Mouse (Mus musculus) erythroblast, embryonic 14.5 days (primary cell): ENCODE results near the gene Kcnmb1. TPM values are rescaled to one million over a fixed set of nuclear protein-coding genes. Genes with fewer than 3 reads are reported as not detected.

Source experiments
- H3K27me3 ChIP-seq: 2 replicates; pipeline ENCODE4 v1.6.1; 2012; ENCODE audit warnings: inconsistent platforms; ENCODE audit not compliant: control insufficient read depth
- H3K36me3 ChIP-seq: 2 replicates; pipeline ENCODE4 v1.6.1; 2012; ENCODE audit warnings: mild to moderate bottlenecking, inconsistent platforms; ENCODE audit not compliant: control insufficient read depth
- H3K4me1 ChIP-seq: 2 replicates; pipeline ENCODE4 v1.6.1; 2012; ENCODE audit warnings: inconsistent platforms; ENCODE audit not compliant: control insufficient read depth
- H3K4me3 ChIP-seq: replicated peaks from 2 replicates; pipeline ENCODE3; 2012; ENCODE audit warnings: moderate library complexity, mild to moderate bottlenecking, inconsistent platforms
- H3K9me3 ChIP-seq: 2 replicates; pipeline ENCODE4 v1.6.1; 2012; ENCODE audit warnings: low read length, inconsistent platforms, mixed read lengths; ENCODE audit not compliant: control insufficient read depth
- GATA1 ChIP-seq: IDR thresholded peaks from 2 replicates; pipeline ENCODE4 v1.6.1; 2012; ENCODE audit warnings: low read length, inconsistent platforms, mixed read lengths
- TAL1 ChIP-seq: IDR thresholded peaks from 3 replicates; pipeline ENCODE4 v1.6.1; 2012; ENCODE audit warnings: low read length, inconsistent platforms, mixed read lengths
- polyA plus RNA-seq: library from polyadenylated mRNA; stranded (reverse); fragments of >175 nt; gene quantifications from 2 replicates; pipeline ENCODE4 v1.2.3, GENCODE M21; 2012

Gene Kcnmb1
- polyA plus RNA-seq, 1 experiment, result not detected

DNA sequence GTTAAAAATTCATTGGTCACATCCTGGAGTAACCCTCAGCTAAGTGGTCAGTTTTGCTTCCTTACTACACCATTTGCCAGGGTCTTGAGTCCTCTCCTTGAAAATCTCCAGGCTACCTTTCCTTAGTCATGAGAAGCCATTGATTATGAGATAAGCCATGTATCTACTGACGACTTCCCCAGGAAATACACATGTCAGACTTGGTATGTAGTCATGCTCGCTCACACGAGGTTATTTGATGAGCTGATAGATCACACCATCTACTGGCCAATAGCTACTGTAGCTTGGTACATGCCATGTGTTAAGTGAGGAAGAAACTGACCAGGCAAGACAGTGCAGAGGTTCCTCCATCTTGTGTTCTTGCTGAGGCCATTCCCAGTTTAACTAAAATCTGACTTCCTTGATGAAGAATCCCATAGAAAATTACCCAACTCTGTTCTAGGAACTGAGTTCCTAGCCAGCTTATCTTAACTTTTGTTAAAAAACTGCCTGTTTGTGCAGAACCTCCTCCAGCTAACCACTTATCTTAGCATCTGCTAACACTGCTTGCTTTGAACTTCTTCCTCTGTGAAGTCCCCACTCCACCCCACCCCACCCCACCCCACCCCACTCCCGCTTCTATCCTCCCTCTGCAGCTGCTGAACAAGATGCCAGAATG is 23.2 kb upstream of the Kcnmb1 start:
- Histone ChIP-seq H3K4me3 (no peak overlapping the region), H3K36me3 (no peaks in the 10 kb centered on the region), H3K4me1 (no peaks in the 10 kb centered on the region; the same call in 1 of the 2 replicates), H3K27me3 (no peaks in the 10 kb centered on the region), H3K9me3 (no peaks in the 10 kb centered on the region)
- no peak for TF ChIP-seq TAL1
- no peak for TF ChIP-seq GATA1

- H3K4me3 ChIP-seq, result no peak overlapping the region
- no peaks in the 10 kb centered on the region for H3K9me3 ChIP-seq
- H3K27me3 ChIP-seq, result no peaks in the 10 kb centered on the region
- H3K36me3 ChIP-seq, result no peaks in the 10 kb centered on the region
- TF ChIP-seq TAL1 (no peak), GATA1 (no peak)
- H3K4me1 ChIP-seq, result no peaks in the 10 kb centered on the region; the same call in 1 of the 2 replicates
Observed at GRCm38 (mm10) chr11:33943565-33943964, 19.2 kb upstream of the Kcnmb1 start.

DNA sequence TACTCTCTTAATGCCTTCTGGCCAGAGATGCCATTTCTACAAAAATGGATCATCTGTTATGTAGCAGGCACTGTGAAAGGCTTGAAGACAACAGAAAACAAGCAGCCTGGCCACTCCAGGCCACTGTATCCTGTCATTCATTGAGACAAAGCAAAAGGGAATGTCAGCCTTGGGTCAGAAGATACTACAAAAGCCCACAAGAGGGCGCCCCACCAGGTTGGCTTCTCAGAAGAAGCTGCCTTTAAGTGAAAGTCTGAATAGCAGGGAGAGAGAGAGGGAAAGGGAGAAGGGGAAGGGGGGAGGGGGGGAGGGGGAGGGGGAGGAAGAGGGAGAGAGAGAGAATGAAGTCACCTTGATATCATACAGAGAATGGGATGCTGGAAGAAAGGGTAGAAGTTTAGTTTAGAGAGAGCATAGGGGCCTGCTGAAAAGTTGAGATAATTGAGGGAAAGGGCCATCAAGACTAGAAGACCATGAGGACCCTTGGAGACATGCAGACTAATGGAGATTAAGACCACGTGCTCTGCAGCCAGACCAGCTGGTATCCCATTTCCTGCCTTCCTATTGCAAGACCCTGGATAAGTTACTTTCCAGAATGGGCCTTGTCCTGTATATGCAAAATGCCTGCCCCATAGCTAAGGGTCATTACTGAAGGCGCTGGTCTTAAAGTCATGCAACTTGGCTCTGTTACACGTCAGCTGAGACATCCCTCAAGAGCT is 18.6 kb upstream of the Kcnmb1 start:
- no peaks in the 10 kb centered on the region; the same call in 1 of the 2 replicates for H3K4me1 ChIP-seq
- no peak overlapping the region for H3K4me3 ChIP-seq
- TF ChIP-seq TAL1 (no peak), GATA1 (no peak)

DNA sequence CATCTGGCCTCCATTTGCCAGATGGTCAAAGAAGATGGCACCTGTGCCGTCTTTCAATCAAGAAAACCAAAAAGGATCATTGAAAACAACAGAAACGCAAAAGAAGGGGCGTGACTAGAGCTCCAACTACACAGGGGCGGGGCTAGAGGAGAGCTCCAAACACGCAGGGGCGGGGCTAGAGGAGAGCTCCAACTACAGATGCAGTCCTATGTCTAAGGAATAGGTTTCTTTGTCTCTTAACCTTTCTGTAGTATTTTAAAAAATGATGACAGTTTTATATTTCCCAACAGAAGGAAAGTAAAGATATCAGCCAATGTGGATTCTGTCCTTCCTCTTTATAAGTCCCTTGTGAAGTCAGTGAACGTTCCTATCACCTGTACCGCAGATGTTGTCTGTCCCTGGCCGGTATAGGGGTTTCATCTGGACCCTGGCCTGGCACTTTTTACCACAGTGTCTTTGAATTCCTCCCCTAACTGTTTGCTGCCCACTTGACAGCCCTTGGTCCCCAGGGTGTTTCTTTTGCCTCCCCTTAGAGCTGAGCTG is 18.0 kb upstream of the Kcnmb1 start:
- Histone ChIP-seq H3K36me3 (no peaks in the 10 kb centered on the region), H3K4me3 (no peak overlapping the region), H3K4me1 (no peaks in the 10 kb centered on the region), H3K27me3 (no peaks in the 10 kb centered on the region), H3K9me3 (no peaks in the 10 kb centered on the region)
- TF ChIP-seq TAL1 (no peak), GATA1 (no peak)

More for the DNA sequence above, 18.6 kb upstream of the Kcnmb1 start:
- no peaks in the 10 kb centered on the region for H3K36me3 ChIP-seq
- no peaks in the 10 kb centered on the region for H3K9me3 ChIP-seq
- no peaks in the 10 kb centered on the region for H3K27me3 ChIP-seq

DNA sequence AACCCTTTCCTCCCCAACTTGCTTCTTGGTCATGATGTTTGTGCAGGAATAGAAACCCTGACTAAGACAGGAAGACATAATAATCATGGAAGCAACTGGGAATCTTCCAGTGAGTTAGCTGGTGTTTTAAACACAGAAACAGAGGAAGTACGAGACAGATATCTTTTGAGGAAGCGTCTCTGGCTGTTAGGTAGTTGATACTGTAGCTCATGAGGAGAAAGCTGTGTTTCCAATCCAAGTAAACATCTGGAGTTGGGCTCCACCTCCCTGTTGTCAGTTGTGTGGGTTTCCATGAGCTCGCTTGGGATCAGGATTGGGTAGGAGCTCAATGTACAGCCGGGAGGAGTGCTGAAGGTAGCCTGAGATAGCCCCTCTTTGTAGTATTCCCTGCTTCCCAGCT is 16.3 kb upstream of the Kcnmb1 start:
- Histone ChIP-seq H3K27me3 (no peaks in the 10 kb centered on the region), H3K4me1 (no peaks in the 10 kb centered on the region), H3K36me3 (no peaks in the 10 kb centered on the region), H3K9me3 (no peaks in the 10 kb centered on the region), H3K4me3 (no peak overlapping the region)
- TF ChIP-seq TAL1 (no peak), GATA1 (no peak)

GRCm38 (mm10) chr11:33951155-33951554 is 11.7 kb upstream of the Kcnmb1 start:
- Histone ChIP-seq H3K4me1 (no peaks in the 10 kb centered on the region), H3K36me3 (no peaks in the 10 kb centered on the region), H3K9me3 (no peaks in the 10 kb centered on the region), H3K4me3 (no peak overlapping the region), H3K27me3 (no peaks in the 10 kb centered on the region)
- TF ChIP-seq TAL1 (no peak), GATA1 (no peak)

- no peaks in the 10 kb centered on the region for H3K27me3 ChIP-seq
- no peak overlapping the region for H3K4me3 ChIP-seq
- no peaks in the 10 kb centered on the region for H3K9me3 ChIP-seq
- TF ChIP-seq GATA1, result no peak
- TF ChIP-seq TAL1, result no peak
- no peaks in the 10 kb centered on the region for H3K4me1 ChIP-seq
- H3K36me3 ChIP-seq, result no peaks in the 10 kb centered on the region
Observed at GRCm38 (mm10) chr11:33951684-33952625, 10.9 kb upstream of the Kcnmb1 start.

DNA sequence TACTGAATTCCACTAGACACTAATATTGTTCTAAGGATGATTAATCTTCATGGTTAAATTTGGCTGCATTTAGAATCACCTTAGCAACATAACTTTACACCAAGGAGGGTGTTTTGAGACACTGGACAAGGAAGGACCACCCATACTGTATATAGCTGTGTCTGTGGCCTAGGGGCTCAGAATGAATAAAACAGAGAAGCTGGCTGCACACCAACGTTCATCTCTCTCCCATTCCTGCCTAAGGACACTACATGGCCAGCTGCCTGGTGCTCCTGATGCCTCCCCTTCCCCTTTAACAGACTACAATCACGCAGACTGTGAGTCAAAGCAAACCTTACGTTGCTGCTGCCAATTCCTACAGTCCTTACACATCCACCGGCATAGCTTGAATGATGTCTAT is 6.8 kb upstream of the Kcnmb1 start:
- Histone ChIP-seq H3K36me3 (no peaks in the 10 kb centered on the region), H3K4me3 (no peak overlapping the region), H3K27me3 (no peaks in the 10 kb centered on the region), H3K4me1 (no peaks in the 10 kb centered on the region), H3K9me3 (no peaks in the 10 kb centered on the region)
- no peak for TF ChIP-seq GATA1
- no peak for TF ChIP-seq TAL1
